In genomic region chr11:32907520-32908233, GRCm38 (mm10) we compare ENCODE assay signal across 14 mouse cellular contexts.
DNase-seq lines count a peak whose midpoint lies in the region; ATAC-seq lines count a peak whose summit lies in the region.
"Had no signal": no experiment of that assay in that cellular context is flagged by ENCODE, and none has a peak within 500 bp of the region (broad histone marks: within the 10 kb centered on the region; RNA-seq: fewer than 3 reads in every experiment).

No protein-coding gene starts in this region.

- H3K9ac ChIP-seq in midbrain, embryonic 16.5 days (ENCODE audit: low read depth, low read length), result no peak overlapping the region
- H3K9ac ChIP-seq in midbrain, embryonic 14.5 days (replicated peaks; ENCODE audit: low read length), result no peak overlapping the region
- H3K9ac ChIP-seq in embryonic facial prominence, embryonic 14.5 days (ENCODE audit: low read depth, low read length), result no peak overlapping the region
- no peak overlapping the region for H3K9ac ChIP-seq in limb, embryonic 13.5 days
- H3K9ac ChIP-seq: forebrain, postnatal 0 days; hindbrain, embryonic 12.5 days; liver, embryonic 15.5 days had no signal

- H3K4me3 ChIP-seq in midbrain, embryonic 16.5 days (ENCODE audit: low read depth, low read length), result no peak overlapping the region
- no peak overlapping the region for H3K4me3 ChIP-seq in midbrain, embryonic 14.5 days (replicated peaks; ENCODE audit: low read depth, low read length)
- no peak overlapping the region for H3K4me3 ChIP-seq in embryonic facial prominence, embryonic 14.5 days (ENCODE audit: low read depth, low read length)
- no peak overlapping the region for H3K4me3 ChIP-seq in limb, embryonic 13.5 days
- H3K4me3 ChIP-seq: hindbrain, embryonic 12.5 days; liver, embryonic 15.5 days had no signal

- H3K27ac ChIP-seq in midbrain, embryonic 16.5 days (ENCODE audit: low read length), result no peak overlapping the region
- no peak overlapping the region for H3K27ac ChIP-seq in midbrain, embryonic 14.5 days (replicated peaks; ENCODE audit: low read depth, low read length)
- H3K27ac ChIP-seq in embryonic facial prominence, embryonic 14.5 days (replicated peaks; ENCODE audit: low read depth, low read length), result no peak overlapping the region
- H3K27ac ChIP-seq in limb, embryonic 13.5 days, result peak overlapping the region; percentile 22; the same call in 1 of the 2 replicates
- H3K27ac ChIP-seq: hindbrain, embryonic 12.5 days; liver, embryonic 15.5 days had no signal

- H3K4me1 ChIP-seq in midbrain, embryonic 16.5 days (ENCODE audit: control insufficient read depth, insufficient read depth, low read length), result no peaks in the 10 kb centered on the region
- H3K4me1 ChIP-seq in midbrain, embryonic 14.5 days (ENCODE audit: control insufficient read depth, insufficient read depth, low read length), result no peaks in the 10 kb centered on the region
- peaks cover 20% of the 10 kb centered on the region for H3K4me1 ChIP-seq in embryonic facial prominence, embryonic 14.5 days (ENCODE audit: control insufficient read depth, insufficient read depth, low read length)
- peaks cover 36% of the 10 kb centered on the region for H3K4me1 ChIP-seq in limb, embryonic 13.5 days
- H3K4me1 ChIP-seq: liver, embryonic 15.5 days had no signal

- no peaks in the 10 kb centered on the region for H3K36me3 ChIP-seq in midbrain, embryonic 16.5 days (ENCODE audit: control insufficient read depth, insufficient read depth, low read length)
- no peaks in the 10 kb centered on the region for H3K36me3 ChIP-seq in midbrain, embryonic 14.5 days (ENCODE audit: control insufficient read depth, insufficient read depth, low read length)
- H3K36me3 ChIP-seq in embryonic facial prominence, embryonic 14.5 days (ENCODE audit: control insufficient read depth, insufficient read depth, low read length), result no peaks in the 10 kb centered on the region
- no peaks in the 10 kb centered on the region for H3K36me3 ChIP-seq in limb, embryonic 13.5 days
- H3K36me3 ChIP-seq: G1E; hindbrain, embryonic 12.5 days; liver, embryonic 15.5 days had no signal

- DNase-seq in cerebellum, postnatal 4 days (ENCODE audit: low spot score in 2 of 2), result no peak
- no peak for DNase-seq in midbrain, embryonic 14.5 days
- no peak for DNase-seq in embryonic facial prominence, embryonic 14.5 days (ENCODE audit: low spot score)
- no peak for DNase-seq in urinary bladder, postnatal 36 days (ENCODE audit: low spot score in 2 of 2)
- DNase-seq in urinary bladder, postnatal 10 days (ENCODE audit: low spot score), result no peak
- DNase-seq: forebrain, postnatal 0 days; heart, adult 18-20 months; thymus, postnatal 25 days had no signal

- H3K27me3 ChIP-seq in midbrain, embryonic 16.5 days (ENCODE audit: control insufficient read depth, insufficient read depth, low read depth, low read length), result no peaks in the 10 kb centered on the region
- no peaks in the 10 kb centered on the region for H3K27me3 ChIP-seq in midbrain, embryonic 14.5 days (ENCODE audit: control insufficient read depth, insufficient read depth, low read length)
- H3K27me3 ChIP-seq in embryonic facial prominence, embryonic 14.5 days (replicated peaks; ENCODE audit: control insufficient read depth, insufficient read depth, low read length), result no peaks in the 10 kb centered on the region
- H3K27me3 ChIP-seq in limb, embryonic 13.5 days, result 0 out of 2 replicates have a peak, but pooled peaks cover 2% of the 10 kb centered on the region
- H3K27me3 ChIP-seq: hindbrain, embryonic 12.5 days; liver, embryonic 15.5 days had no signal

- H3K9me3 ChIP-seq in midbrain, embryonic 16.5 days (replicated peaks; ENCODE audit: control insufficient read depth, low read length, poor library complexity, severe bottlenecking), result no peaks in the 10 kb centered on the region
- no peaks in the 10 kb centered on the region for H3K9me3 ChIP-seq in midbrain, embryonic 14.5 days (ENCODE audit: control insufficient read depth, low read length)
- H3K9me3 ChIP-seq in embryonic facial prominence, embryonic 14.5 days (ENCODE audit: control insufficient read depth, low read length), result no peaks in the 10 kb centered on the region
- H3K9me3 ChIP-seq in limb, embryonic 13.5 days, result no peaks in the 10 kb centered on the region
- H3K9me3 ChIP-seq: G1E; hindbrain, embryonic 12.5 days; liver, embryonic 15.5 days had no signal

- ATAC-seq in cerebellum, adult (ENCODE audit: insufficient number of reproducible peaks, low FRiP score, low TSS enrichment), result 0 out of 2 replicates have a peak, but pooled peaks have one; percentile 19
- 0 out of 2 replicates have a peak, but pooled peaks have one; percentile 28 for ATAC-seq in midbrain, embryonic 16.5 days
- no peak for ATAC-seq in midbrain, embryonic 14.5 days (ENCODE audit: low FRiP score, low TSS enrichment)
- ATAC-seq in embryonic facial prominence, embryonic 14.5 days (ENCODE audit: low read depth), result peak; percentile 53; the same call in 1 of the 2 replicates
- 0 out of 2 replicates have a peak, but pooled peaks have one; percentile 30 for ATAC-seq in limb, embryonic 13.5 days (ENCODE audit: low FRiP score, low read depth)
- ATAC-seq: forebrain, postnatal 0 days had no signal

- no peak overlapping the region for H3K4me2 ChIP-seq in midbrain, embryonic 16.5 days (ENCODE audit: low read length)
- H3K4me2 ChIP-seq in midbrain, embryonic 14.5 days (ENCODE audit: low read length), result no peak overlapping the region
- no peak overlapping the region for H3K4me2 ChIP-seq in embryonic facial prominence, embryonic 14.5 days (ENCODE audit: low read depth, low read length)
- no peak overlapping the region for H3K4me2 ChIP-seq in limb, embryonic 13.5 days (replicated peaks)
- H3K4me2 ChIP-seq: hindbrain, embryonic 12.5 days; liver, embryonic 15.5 days had no signal

- WGBS in midbrain, embryonic 16.5 days, result 58% methylated on average over 10 of the region's 10 CpGs
- 59% methylated on average over 10 of the region's 10 CpGs for WGBS in midbrain, embryonic 14.5 days
- WGBS in embryonic facial prominence, embryonic 14.5 days, result 33% methylated on average over 10 of the region's 10 CpGs
- 46% methylated on average over 10 of the region's 10 CpGs for WGBS in limb, embryonic 13.5 days
